Mouse (Mus musculus): ENCODE measurements around the gene Xxylt1. TPM values are rescaled to one million over a fixed set of nuclear protein-coding genes. Genes with fewer than 3 reads are reported as not detected.

Xxylt1 gene
- polyA plus RNA-seq, 1 experiment = 10.3 TPM

DNA sequence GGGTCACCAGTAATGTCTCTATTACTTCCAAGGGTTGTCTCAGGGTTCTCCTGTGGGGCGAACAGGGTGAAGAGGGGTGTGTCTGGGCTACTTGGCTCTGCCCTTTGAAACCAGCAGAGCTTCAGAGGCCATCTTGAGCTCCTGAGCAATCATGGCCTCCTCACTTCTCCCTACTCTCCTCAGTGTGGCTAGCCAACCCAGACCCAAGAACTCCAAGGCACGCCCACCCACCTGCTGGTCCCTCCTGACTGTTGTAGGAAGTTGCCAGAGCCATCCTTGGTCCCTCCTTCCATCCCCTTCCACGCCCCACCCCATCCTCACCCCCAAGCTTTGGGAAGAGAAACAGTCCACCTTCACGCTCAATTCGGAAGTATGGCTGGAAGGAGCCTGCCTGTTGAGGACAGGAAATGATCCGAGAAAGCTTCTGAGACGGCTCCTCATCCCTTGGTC, 145.2 kb downstream of the Xxylt1 start:
- no peak for TF ChIP-seq GATA1 (IDR thresholded peaks at IDR 0.05; ENCODE audit: low read length)

DNA sequence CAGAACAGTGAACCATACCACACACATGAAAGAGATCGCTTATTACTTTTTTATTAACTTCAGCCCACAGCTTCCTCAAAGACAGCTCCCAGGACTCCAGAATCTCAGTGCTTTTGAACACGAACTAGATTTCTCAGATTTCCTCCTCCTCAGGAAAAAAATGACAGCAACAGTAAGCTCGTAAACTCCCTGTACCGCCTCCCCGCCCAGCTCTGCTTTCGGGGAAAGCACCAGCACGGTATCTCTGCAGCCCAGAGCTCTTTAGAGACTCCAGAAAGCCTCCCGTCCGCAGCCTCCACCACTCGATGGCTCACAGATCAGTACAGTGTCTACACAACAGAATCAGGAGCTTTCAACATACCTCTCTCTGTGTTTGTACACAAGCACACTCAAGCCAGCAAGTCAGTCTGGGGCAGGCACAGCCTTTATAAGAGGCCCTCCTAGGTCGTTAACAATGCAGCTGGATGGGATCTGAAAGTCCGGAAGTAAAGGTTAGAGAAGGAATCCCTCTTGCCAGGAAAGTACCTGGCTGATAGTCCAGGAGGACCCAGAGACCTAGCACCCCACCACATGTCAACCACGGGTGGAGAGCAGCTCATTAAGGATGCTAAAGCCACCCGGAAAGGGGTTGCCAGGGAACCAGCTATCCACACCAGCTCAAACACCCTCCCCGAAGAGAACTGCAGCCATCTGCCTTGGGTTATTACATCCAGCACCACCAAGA, 146.1 kb downstream of the Xxylt1 start:
- no peak for TF ChIP-seq GATA1 (IDR thresholded peaks at IDR 0.05; ENCODE audit: low read length)

GRCm38 (mm10) chr16:30934205-30934780, 146.9 kb downstream of the Xxylt1 start:
- no peak for TF ChIP-seq GATA1 (IDR thresholded peaks at IDR 0.05; ENCODE audit: low read length)

DNA sequence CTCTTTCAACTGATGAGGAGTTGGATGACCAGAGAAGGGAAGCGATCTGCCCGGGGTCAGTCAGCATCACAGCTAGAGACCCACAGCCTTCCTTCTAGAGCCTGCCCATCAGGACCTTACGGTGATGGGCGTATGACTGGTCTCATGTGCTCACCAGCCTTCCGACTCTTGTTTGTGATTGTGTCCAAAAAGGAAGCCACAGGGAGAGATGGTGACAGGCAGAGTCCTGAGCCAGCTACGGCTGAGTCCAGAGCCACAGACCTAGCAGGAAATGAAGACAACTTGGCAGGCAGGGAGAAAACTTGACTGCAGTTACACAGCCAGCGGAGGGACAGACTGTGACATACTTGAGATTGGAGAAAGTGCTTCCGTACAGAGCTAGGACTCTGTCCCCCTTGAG, 147.9 kb downstream of the Xxylt1 start:
- TF ChIP-seq GATA1 (IDR thresholded peaks at IDR 0.05; ENCODE audit: low read length) = no peak

- no peak for TF ChIP-seq GATA1 (IDR thresholded peaks at IDR 0.05; ENCODE audit: low read length)
These were observed 148.4 kb downstream of the Xxylt1 start for GRCm38 (mm10) chr16:30932791-30933190.

DNA sequence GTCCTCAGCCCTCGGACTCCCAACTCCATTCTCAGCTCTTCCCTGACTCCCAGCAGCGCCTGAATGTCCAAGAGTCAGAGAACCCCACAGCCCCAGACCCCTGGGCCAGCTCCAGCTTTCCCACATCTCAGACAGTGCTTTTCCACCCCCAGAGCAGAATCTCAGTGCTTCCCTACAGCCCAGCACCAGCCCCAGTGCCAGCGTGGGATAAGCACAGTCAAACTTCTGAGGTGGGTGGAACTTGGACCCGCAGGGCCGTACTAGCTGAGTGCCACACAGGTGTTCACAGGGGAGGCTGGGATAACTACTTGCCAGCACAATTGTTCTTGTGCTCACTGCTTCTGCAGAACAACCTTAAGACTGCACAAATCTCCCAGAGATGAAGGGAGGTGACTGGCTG, 149.0 kb downstream of the Xxylt1 start:
- TF ChIP-seq GATA1 (IDR thresholded peaks at IDR 0.05; ENCODE audit: low read length) = no peak

- no peak for TF ChIP-seq GATA1 (IDR thresholded peaks at IDR 0.05; ENCODE audit: low read length)
These were observed 152.1 kb downstream of the Xxylt1 start for GRCm38 (mm10) chr16:30929165-30929564.

DNA sequence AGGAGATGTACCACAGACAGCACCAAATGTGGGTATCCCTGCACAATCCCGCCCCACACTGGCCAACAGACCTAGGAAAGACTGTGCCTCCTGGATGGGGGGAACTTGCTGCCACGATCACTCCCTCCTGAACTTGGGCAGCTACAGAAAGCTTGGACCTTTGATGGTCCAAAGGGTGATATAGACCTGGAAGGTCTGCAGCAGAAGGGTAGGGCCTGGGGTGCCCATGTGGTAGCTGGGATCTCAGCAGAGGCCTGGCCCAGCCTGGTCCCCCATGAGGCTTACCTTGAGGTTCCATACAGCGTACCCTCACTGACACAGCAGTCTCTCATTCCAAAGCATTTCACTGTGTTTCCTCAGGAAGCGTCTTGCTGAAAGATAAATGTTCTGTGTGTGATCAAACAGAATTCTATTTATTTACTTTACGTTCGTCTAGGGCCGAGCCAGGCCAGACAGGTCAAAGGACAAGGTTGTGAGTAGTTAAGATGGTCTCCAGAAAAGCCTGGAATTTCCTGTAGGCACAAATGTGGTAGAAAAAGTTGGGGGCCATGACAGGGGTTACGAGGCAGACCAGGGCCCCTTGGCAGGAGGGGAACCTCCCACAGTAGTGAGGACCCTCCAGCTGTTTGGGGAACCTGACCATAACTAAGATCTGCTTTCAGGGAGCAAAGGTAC, 153.0 kb downstream of the Xxylt1 start:
- no peak for TF ChIP-seq GATA1 (IDR thresholded peaks at IDR 0.05; ENCODE audit: low read length)

- TF ChIP-seq GATA1 (IDR thresholded peaks at IDR 0.05; ENCODE audit: low read length) = no peak
These were observed 155.7 kb downstream of the Xxylt1 start for GRCm38 (mm10) chr16:30925496-30925895.

GRCm38 (mm10) chr16:30923899-30924298, 157.3 kb downstream of the Xxylt1 start:
- TF ChIP-seq GATA1 (IDR thresholded peaks at IDR 0.05; ENCODE audit: low read length) = no peak

- TF ChIP-seq GATA1 (IDR thresholded peaks at IDR 0.05; ENCODE audit: low read length) = no peak
These were observed 158.7 kb downstream of the Xxylt1 start for GRCm38 (mm10) chr16:30922548-30922947.

DNA sequence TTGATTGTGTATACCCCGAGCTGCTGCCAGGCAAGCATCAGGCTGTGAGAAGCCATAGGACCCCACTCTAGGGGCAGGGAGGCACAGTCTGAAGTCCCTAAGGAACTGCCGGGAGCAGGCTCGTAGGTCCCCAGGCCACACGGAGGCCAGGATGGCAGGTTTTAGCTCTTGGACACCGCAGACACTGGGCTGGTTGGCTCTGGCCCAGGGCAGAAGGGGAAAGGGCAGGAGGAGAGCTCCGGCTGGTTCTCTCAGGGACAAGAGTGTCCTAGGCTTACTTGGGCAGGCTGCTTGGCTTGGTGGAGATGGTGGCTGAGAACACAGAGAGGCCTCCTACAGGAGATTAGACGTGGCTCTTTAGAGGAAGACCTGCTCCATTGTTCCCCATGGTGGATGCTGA, 162.4 kb downstream of the Xxylt1 start:
- no peak for TF ChIP-seq GATA1 (IDR thresholded peaks at IDR 0.05; ENCODE audit: low read length)

- TF ChIP-seq GATA1 (IDR thresholded peaks at IDR 0.05; ENCODE audit: low read length) = no peak
These were observed 164.3 kb downstream of the Xxylt1 start for GRCm38 (mm10) chr16:30916931-30917330.

DNA sequence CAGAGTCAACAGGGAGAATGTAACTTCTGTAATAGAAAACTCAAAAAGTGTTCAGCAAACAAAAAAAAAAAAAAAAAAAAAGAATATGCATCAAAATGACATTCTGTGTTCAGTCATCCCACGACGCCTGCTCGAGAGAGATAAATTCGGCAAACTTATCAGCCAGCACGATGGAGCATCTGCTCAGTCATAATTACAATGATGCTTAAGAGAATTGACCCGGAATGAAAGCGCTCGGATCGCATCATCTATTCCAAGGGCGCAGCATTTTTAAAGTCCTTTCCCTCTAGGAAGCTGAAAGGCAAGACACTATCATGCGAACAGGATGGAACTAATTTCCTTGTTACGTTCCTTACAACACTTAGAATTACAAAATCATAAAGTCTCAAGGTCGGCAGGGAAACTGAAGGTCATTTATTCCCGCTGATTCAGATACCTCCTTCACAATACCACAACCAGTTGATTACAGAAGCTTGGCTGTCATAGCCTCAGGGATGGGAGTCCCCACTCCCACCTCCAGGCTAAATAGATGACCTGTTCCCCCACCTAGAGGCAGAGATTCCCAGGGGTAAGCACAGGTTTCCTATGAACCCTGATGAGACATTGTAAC, 165.5 kb downstream of the Xxylt1 start:
- no peak for TF ChIP-seq GATA1 (IDR thresholded peaks at IDR 0.05; ENCODE audit: low read length)

Other genes starting within 250 kb of the Xxylt1 start
- 4.0 and 5.1 TPM in 2 replicates for gene Acap2, start 119.8 kb upstream of the Xxylt1 start, polyA plus RNA-seq (2012)
- gene Ppp1r2, start 193.8 kb upstream of the Xxylt1 start, polyA plus RNA-seq (2012) = 49.4 and 72.7 TPM in 2 replicates
- gene Apod, start 233.4 kb upstream of the Xxylt1 start, polyA plus RNA-seq (2012) = not detected in 2 replicates